Mouse (Mus musculus) hindbrain, embryonic 14.5 days (tissue): ENCODE measurements around the gene Tbck. TPM values are rescaled to one million over a fixed set of nuclear protein-coding genes. Genes with fewer than 3 reads are reported as not detected.

Experiments
- ATAC-seq: fragments of 200-750 bp; cut with Nextera tagmentation; 2 replicates; pipeline ENCODE4 v1.8.0; 2017; ENCODE audit warnings: moderate number of reproducible peaks, mild to moderate bottlenecking, moderate TSS enrichment, moderate library complexity; ENCODE audit not compliant: low FRiP score
- DNase-seq: peaks from one replicate; pipeline ENCODE4 v3.0.0-alpha.2; 2015; ENCODE audit warnings: low spot score
- H3K27ac ChIP-seq: fragments of 300-500 bp; sonication (generic); 2 replicates; pipeline ENCODE4 v1.5.1; 2014; ENCODE audit warnings: mild to moderate bottlenecking, moderate library complexity
- H3K27me3 ChIP-seq: fragments of 300-500 bp; sonication (generic); 2 replicates; pipeline ENCODE4 v1.6.1; 2014; ENCODE audit warnings: mild to moderate bottlenecking, low read length, mixed read lengths; ENCODE audit not compliant: control insufficient read depth, insufficient read depth
- H3K36me3 ChIP-seq: fragments of 300-500 bp; sonication (generic); replicated peaks from 2 replicates; pipeline ENCODE4 v1.6.1; 2014; ENCODE audit not compliant: control insufficient read depth, insufficient read depth
- H3K4me1 ChIP-seq: fragments of 300-500 bp; sonication (generic); replicated peaks from 2 replicates; pipeline ENCODE4 v1.6.1; 2014; ENCODE audit warnings: antibody characterized with exemption, low read length, mixed read lengths; ENCODE audit not compliant: control insufficient read depth, insufficient read depth
- H3K4me2 ChIP-seq: fragments of 300-500 bp; sonication (generic); replicated peaks from 2 replicates; pipeline ENCODE4 v1.6.1; 2014; ENCODE audit warnings: mild to moderate bottlenecking, moderate library complexity
- H3K4me3 ChIP-seq: fragments of 300-500 bp; sonication (generic); replicated peaks from 2 replicates; pipeline ENCODE4 v1.5.1; 2014; ENCODE audit warnings: mild to moderate bottlenecking, low read length
- H3K9ac ChIP-seq: fragments of 300-500 bp; sonication (generic); 2 replicates; pipeline ENCODE4 v1.6.1; 2014
- H3K9me3 ChIP-seq: fragments of 300-500 bp; sonication (generic); 2 replicates; pipeline ENCODE4 v1.6.1; 2016; ENCODE audit warnings: low read length; ENCODE audit not compliant: control insufficient read depth
- WGBS: fragments of 180-500 bp; shearing (Covaris S2); extraction: QIAGEN DNeasy Blood & Tissue Kit; methylation state at CpG from one replicate; pipeline ENCODE4 v1.1.7; 2014; 5-methylcytosine and 5-hydroxymethylcytosine counted together
- polyA plus RNA-seq: library from polyadenylated mRNA; unstranded; fragments of >200 nt; fragmentation: Nextera tagmentation; extraction: Ambion mirVana; gene quantifications from 2 replicates; pipeline ENCODE4 v1.2.1, GENCODE M21; 2014

Gene Tbck
- 27.8 and 30.8 TPM in 2 replicates for polyA plus RNA-seq

DNA sequence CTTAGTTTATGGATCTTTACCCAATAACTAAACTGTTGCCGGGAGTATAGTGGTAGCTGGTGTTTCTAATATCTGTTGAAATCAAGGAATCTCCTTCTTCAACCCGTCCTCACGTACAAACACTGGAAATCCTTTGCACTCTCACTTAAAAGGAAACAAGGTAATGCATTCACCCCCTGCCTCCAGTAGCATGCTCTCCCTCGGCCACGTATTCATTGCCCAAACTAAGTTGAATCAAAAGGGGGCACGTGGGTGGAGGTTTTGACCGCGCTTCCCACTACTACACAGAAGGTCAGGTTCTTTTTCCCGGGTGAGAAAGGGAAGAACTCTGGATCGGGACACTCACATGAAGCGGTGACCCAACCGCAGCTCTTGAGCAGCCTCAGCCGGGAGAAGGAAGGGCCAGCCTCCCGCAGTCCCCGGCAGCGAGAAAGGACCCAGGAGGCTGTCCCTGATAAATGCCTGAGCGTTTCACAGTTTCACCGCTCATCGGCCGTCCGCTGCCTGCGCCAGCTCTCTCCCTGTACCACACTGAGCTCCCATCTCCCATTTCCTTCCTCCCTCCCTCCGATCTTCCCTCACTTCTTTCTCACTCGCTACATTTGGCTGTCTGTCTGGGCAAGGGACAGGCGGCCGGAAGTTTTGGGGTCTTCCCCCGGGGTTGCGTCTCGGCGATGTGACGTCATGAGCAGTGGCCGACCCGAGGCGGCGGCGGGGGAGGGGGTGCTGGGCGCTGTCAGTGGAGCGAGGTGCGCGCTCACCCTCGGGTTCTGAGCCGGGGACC lies at the start of gene Tbck:
Gene Tbck, plus strand, starts transcription at position 698 of the 784 bp plus-strand sequence.
- Histone ChIP-seq H3K27ac (peak within 1 kb of the TSS; percentile 86), H3K4me3 (peak within 1 kb of the TSS; percentile 76), H3K4me1 (peaks cover 19% of the 10 kb centered on the region), H3K9me3 (no peaks in the 10 kb centered on the region), H3K27me3 (no peaks in the 10 kb centered on the region), H3K36me3 (peaks cover 13% of the 10 kb centered on the region), H3K9ac (peak within 1 kb of the TSS; percentile 79), H3K4me2 (peak within 1 kb of the TSS; percentile 88)
- ATAC-seq (peak; percentile 99), DNase-seq (peak; percentile 91)
- WGBS = under 1% methylated on average over 42 of the region's 42 CpGs

DNA sequence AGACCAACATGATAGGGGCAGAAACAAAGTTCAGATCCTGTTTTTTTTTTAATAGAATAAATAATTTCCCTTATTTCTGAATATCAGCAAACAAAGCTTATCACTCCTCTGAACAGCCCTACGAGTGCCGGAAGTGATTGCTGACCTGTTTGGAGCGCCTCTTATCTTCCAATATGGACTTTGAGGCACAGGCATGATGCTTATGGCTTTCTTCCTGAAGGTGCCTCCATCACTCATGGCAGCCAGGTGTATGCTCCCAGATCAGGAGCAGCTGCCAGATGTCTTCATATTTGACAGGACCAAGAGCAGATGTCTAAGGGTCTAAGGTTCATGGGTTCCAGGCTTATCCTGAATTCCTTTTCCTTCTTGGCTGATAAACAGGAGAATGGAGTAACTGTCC lies 46.9 kb upstream of the Tbck start:
- ATAC-seq (no peak), DNase-seq (no peak)
- Histone ChIP-seq H3K4me2 (no peak overlapping the region), H3K9me3 (no peaks in the 10 kb centered on the region), H3K27ac (no peak overlapping the region), H3K4me1 (no peaks in the 10 kb centered on the region), H3K36me3 (no peaks in the 10 kb centered on the region), H3K9ac (no peak overlapping the region), H3K27me3 (no peaks in the 10 kb centered on the region), H3K4me3 (no peak overlapping the region)
- WGBS = 97% methylated on average over 3 of the region's 3 CpGs

- ATAC-seq (no peak), DNase-seq (no peak)
- Histone ChIP-seq H3K9me3 (no peaks in the 10 kb centered on the region), H3K36me3 (no peaks in the 10 kb centered on the region), H3K4me1 (no peaks in the 10 kb centered on the region), H3K9ac (no peak overlapping the region), H3K27me3 (no peaks in the 10 kb centered on the region), H3K4me3 (no peak overlapping the region), H3K27ac (no peak overlapping the region), H3K4me2 (no peak overlapping the region)
- 80% methylated on average over 4 of the region's 4 CpGs for WGBS
Observed at GRCm38 (mm10) chr3:132644071-132644470, 39.9 kb upstream of the Tbck start.

GRCm38 (mm10) chr3:132646814-132647213 lies 37.1 kb upstream of the Tbck start:
- Histone ChIP-seq H3K36me3 (no peaks in the 10 kb centered on the region), H3K4me2 (no peak overlapping the region), H3K4me3 (no peak overlapping the region), H3K9ac (no peak overlapping the region), H3K9me3 (no peaks in the 10 kb centered on the region), H3K27me3 (no peaks in the 10 kb centered on the region), H3K27ac (no peak overlapping the region), H3K4me1 (no peaks in the 10 kb centered on the region)
- DNase-seq (no peak), ATAC-seq (no peak)
- 62% methylated on average over 1 of the region's 1 CpGs for WGBS

GRCm38 (mm10) chr3:132649368-132649767 lies 34.6 kb upstream of the Tbck start:
- H3K27me3 ChIP-seq = no peaks in the 10 kb centered on the region
- no peaks in the 10 kb centered on the region for H3K36me3 ChIP-seq
- no peak overlapping the region for H3K9ac ChIP-seq
- no peak for DNase-seq
- no peak overlapping the region for H3K27ac ChIP-seq
- 88% methylated on average over 7 of the region's 7 CpGs for WGBS
- H3K4me1 ChIP-seq = no peaks in the 10 kb centered on the region
- H3K4me2 ChIP-seq = no peak overlapping the region
- no peak overlapping the region for H3K4me3 ChIP-seq
- no peaks in the 10 kb centered on the region for H3K9me3 ChIP-seq
- no peak for ATAC-seq

GRCm38 (mm10) chr3:132650191-132650590 lies 33.8 kb upstream of the Tbck start:
- H3K4me3 ChIP-seq = no peak overlapping the region
- no peaks in the 10 kb centered on the region for H3K27me3 ChIP-seq
- H3K4me1 ChIP-seq = no peaks in the 10 kb centered on the region
- DNase-seq (no peak), ATAC-seq (no peak)
- H3K9me3 ChIP-seq = no peaks in the 10 kb centered on the region
- H3K9ac ChIP-seq = no peak overlapping the region
- WGBS = 86% methylated on average over 5 of the region's 5 CpGs
- no peaks in the 10 kb centered on the region for H3K36me3 ChIP-seq
- no peak overlapping the region for H3K27ac ChIP-seq
- H3K4me2 ChIP-seq = no peak overlapping the region

DNA sequence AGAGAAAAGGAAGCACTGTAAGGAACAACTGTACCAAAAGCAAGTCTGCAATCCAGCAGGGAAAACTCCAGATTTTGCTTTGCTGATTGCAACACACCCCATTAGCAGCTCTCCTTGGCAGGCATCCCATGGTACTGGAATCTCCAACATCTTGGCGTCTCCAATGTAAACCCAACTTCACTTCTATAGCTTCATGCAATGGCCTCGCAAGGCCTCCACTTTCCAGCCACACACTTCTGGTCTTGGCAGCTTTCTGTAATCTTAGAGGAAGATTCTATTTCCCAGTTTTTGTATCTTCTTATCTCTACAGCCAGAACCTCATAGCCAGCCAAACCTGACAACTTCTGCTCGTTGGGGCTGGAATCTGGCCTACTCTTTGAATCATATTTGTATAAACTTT lies 32.2 kb upstream of the Tbck start:
- no peaks in the 10 kb centered on the region for H3K4me1 ChIP-seq
- H3K27me3 ChIP-seq = no peaks in the 10 kb centered on the region
- no peak overlapping the region for H3K27ac ChIP-seq
- H3K9ac ChIP-seq = no peak overlapping the region
- 92% methylated on average over 3 of the region's 3 CpGs for WGBS
- ATAC-seq (no peak), DNase-seq (no peak)
- no peak overlapping the region for H3K4me3 ChIP-seq
- no peak overlapping the region for H3K4me2 ChIP-seq
- H3K36me3 ChIP-seq = no peaks in the 10 kb centered on the region
- no peaks in the 10 kb centered on the region for H3K9me3 ChIP-seq

GRCm38 (mm10) chr3:132653959-132654358 lies 30.0 kb upstream of the Tbck start:
- H3K36me3 ChIP-seq = peaks cover 7% of the 10 kb centered on the region
- no peak for ATAC-seq
- H3K4me2 ChIP-seq = no peak overlapping the region
- WGBS = 89% methylated on average over 7 of the region's 7 CpGs
- H3K4me1 ChIP-seq = no peaks in the 10 kb centered on the region
- H3K9ac ChIP-seq = no peak overlapping the region
- H3K4me3 ChIP-seq = no peak overlapping the region
- H3K27ac ChIP-seq = no peak overlapping the region
- H3K27me3 ChIP-seq = no peaks in the 10 kb centered on the region
- no peak for DNase-seq
- H3K9me3 ChIP-seq = no peaks in the 10 kb centered on the region

DNA sequence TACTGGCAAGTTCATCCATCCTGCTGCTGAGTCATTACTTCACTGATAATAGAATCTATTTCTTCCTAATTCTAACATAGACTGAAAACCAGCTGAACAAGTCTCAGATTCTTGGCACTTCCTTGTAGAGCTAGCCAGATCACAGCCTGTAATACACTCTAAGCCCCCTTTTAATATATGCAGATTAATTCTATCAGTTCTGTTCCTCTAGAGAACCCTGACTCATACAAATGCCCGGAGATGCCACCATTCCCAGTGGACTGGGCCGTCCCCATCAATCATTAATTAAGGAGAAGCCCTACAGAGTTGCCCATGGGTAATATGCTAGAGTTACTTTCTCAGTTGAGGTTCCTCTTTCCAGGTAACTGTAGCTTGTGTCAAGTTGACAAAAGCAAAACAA lies 28.0 kb upstream of the Tbck start:
- no peak for ATAC-seq
- Histone ChIP-seq H3K9me3 (no peaks in the 10 kb centered on the region), H3K4me1 (no peaks in the 10 kb centered on the region), H3K4me2 (no peak overlapping the region), H3K27ac (no peak overlapping the region), H3K9ac (no peak overlapping the region), H3K27me3 (no peaks in the 10 kb centered on the region), H3K36me3 (peaks cover 27% of the 10 kb centered on the region), H3K4me3 (no peak overlapping the region)
- no peak for DNase-seq
- 45% methylated on average over 2 of the region's 2 CpGs for WGBS
